Mouse (Mus musculus) gastrocnemius, adult 2 months (tissue): Measurements from ENCODE around the gene Akr1b8. TPM values are rescaled to one million over a fixed set of nuclear protein-coding genes. Genes with fewer than 3 reads are reported as not detected.
"Not testable (repeated sequence)": the region's sequence is repeated elsewhere in the genome, so short reads cannot be mapped to it uniquely, and the experiment has no call there.

Experiments used
- DNase-seq: peaks from one replicate; pipeline ENCODE4 v3.0.0; 2022
- H3K27ac ChIP-seq: fragments of 200-600 bp; 2 replicates; pipeline ENCODE4 v1.8.1; 2022; ENCODE audit warnings: mild to moderate bottlenecking
- H3K4me3 ChIP-seq: fragments of 200-600 bp; 2 replicates; pipeline ENCODE4 v1.8.1; 2022; ENCODE audit warnings: mild to moderate bottlenecking, moderate library complexity
- CTCF ChIP-seq: fragments of 200-600 bp; IDR thresholded peaks from 2 replicates; pipeline ENCODE4 v1.8.1; 2022; ENCODE audit warnings: antibody characterized with exemption, mild to moderate bottlenecking, moderate library complexity
- intact Hi-C: fragments of 180-260 bp; cut with DNase I; formaldehyde crosslinking; loops from one replicate; pipeline ENCODE4 v1.15.1; 2025
- total RNA-seq, 2 experiments: library from RNA; stranded (reverse); gene quantifications; 2 replicates each; pipeline ENCODE4 v1.2.3; 2021

Akr1b8 gene
- total RNA-seq, 2 experiments from 2014 or later, result 1.7 to 1.9 TPM

GRCm38 (mm10) chr6:34355349-34355747, 1.4 kb downstream of the Akr1b8 start:
- Histone ChIP-seq H3K4me3 (no peak overlapping the region), H3K27ac (no peak overlapping the region; the same call in 1 of the 2 replicates)
- DNase-seq, result no peak
- intact Hi-C loops, result no loop called here
- TF ChIP-seq CTCF, result no peak

GRCm38 (mm10) chr6:34355841-34356240, 1.9 kb downstream of the Akr1b8 start:
- intact Hi-C loops, result no loop called here
- TF ChIP-seq CTCF, result no peak
- Histone ChIP-seq H3K27ac (no peak overlapping the region), H3K4me3 (no peak overlapping the region)
- no peak for DNase-seq

GRCm38 (mm10) chr6:34364217-34365136, 10.6 kb downstream of the Akr1b8 start:
- intact Hi-C loops, result no loop called here
- Histone ChIP-seq H3K27ac (no peak overlapping the region), H3K4me3 (no peak overlapping the region)
- DNase-seq, result no peak
- peak; percentile 23; the same call in 1 of the 2 replicates for TF ChIP-seq CTCF

- Histone ChIP-seq H3K4me3 (no peak overlapping the region), H3K27ac (no peak overlapping the region)
- no peak for DNase-seq
- TF ChIP-seq CTCF, result no peak
- intact Hi-C loops, result no loop called here
These were observed 14.1 kb downstream of the Akr1b8 start for GRCm38 (mm10) chr6:34367998-34368397.

- intact Hi-C loops, result loop anchor here (2.0 to 5.0 kb wide), 2 partner anchors 77 kb away; no protein-coding TSS in a partner anchor
- no peak overlapping the region for H3K4me3 ChIP-seq
- no peak for DNase-seq
- H3K27ac ChIP-seq, result no peak overlapping the region
- no peak for TF ChIP-seq CTCF
These were observed 16.2 kb downstream of the Akr1b8 start for GRCm38 (mm10) chr6:34370081-34370480.

- H3K4me3 ChIP-seq, result peak overlapping the region; percentile 55
- intact Hi-C loops, result loop anchor here (2.0 to 5.0 kb wide), 2 partner anchors 75 to 79 kb away; no protein-coding TSS in a partner anchor
- peak; percentile 74 for DNase-seq
- TF ChIP-seq CTCF, result peak; percentile 86
- H3K27ac ChIP-seq, result no peak overlapping the region
These were observed 17.9 kb downstream of the Akr1b8 start for GRCm38 (mm10) chr6:34371700-34372351.

GRCm38 (mm10) chr6:34373841-34374240, 19.9 kb downstream of the Akr1b8 start:
- no peak for DNase-seq
- Histone ChIP-seq H3K4me3 (no peak overlapping the region), H3K27ac (no peak overlapping the region)
- no peak for TF ChIP-seq CTCF
- intact Hi-C loops, result loop anchor here (5.0 kb wide), 1 partner anchor 73 kb away; no protein-coding TSS in a partner anchor

- H3K27ac ChIP-seq, intact Hi-C loops, DNase-seq, H3K4me3 ChIP-seq: not testable (repeated sequence)
These were observed 22.0 kb downstream of the Akr1b8 start for GRCm38 (mm10) chr6:34375888-34376287.

- no peak for DNase-seq
- no peak for TF ChIP-seq CTCF
- peak overlapping the region; percentile 92; the same call in 1 of the 2 replicates for H3K27ac ChIP-seq
- peak overlapping the region; percentile 89 for H3K4me3 ChIP-seq
- intact Hi-C loops, result no loop called here
These were observed 29.5 kb downstream of the Akr1b8 start for GRCm38 (mm10) chr6:34383401-34383800.

GRCm38 (mm10) chr6:34384110-34384661, 30.3 kb downstream of the Akr1b8 start, which contains the start of gene Akr1b10:
Gene Akr1b10 (plus strand): TSS chr6:34384218.
- peak; percentile 88 for DNase-seq
- H3K27ac ChIP-seq, result peak within 1 kb of the TSS; percentile 92
- peak within 1 kb of the TSS; percentile 89 for H3K4me3 ChIP-seq
- intact Hi-C loops, result no loop called here
- TF ChIP-seq CTCF, result no peak

- TF ChIP-seq CTCF, result no peak
- intact Hi-C loops, result no loop called here
- peak overlapping the region; percentile 92 for H3K27ac ChIP-seq
- peak; percentile 77 for DNase-seq
- peak overlapping the region; percentile 89 for H3K4me3 ChIP-seq
These were observed 30.9 kb downstream of the Akr1b8 start for GRCm38 (mm10) chr6:34384701-34385370.
